Mouse (Mus musculus) stomach, embryonic 14.5 days (tissue): Measurements from ENCODE around the gene Mrrf. TPM values are rescaled to one million over a fixed set of nuclear protein-coding genes. Genes with fewer than 3 reads are reported as not detected.
"Not testable (repeated sequence)": the region's sequence is repeated elsewhere in the genome, so short reads cannot be mapped to it uniquely, and the experiment has no call there.

Experiments
- ATAC-seq: fragments of 200-750 bp; cut with Nextera tagmentation; 2 replicates; pipeline ENCODE4 v1.8.0; 2017; ENCODE audit warnings: low read depth, moderate TSS enrichment; ENCODE audit not compliant: insufficient number of reproducible peaks, insufficient read depth, low FRiP score
- H3K27ac ChIP-seq: fragments of 300-500 bp; sonication (generic); 2 replicates; pipeline ENCODE4 v1.5.1; 2014; ENCODE audit warnings: mild to moderate bottlenecking, low read length, moderate library complexity, mixed read lengths
- H3K27me3 ChIP-seq: fragments of 300-500 bp; sonication (generic); 2 replicates; pipeline ENCODE4 v1.6.1; 2014; ENCODE audit warnings: low read length, control low read depth, mixed read lengths; ENCODE audit not compliant: control insufficient read depth, insufficient read depth
- H3K36me3 ChIP-seq: fragments of 300-500 bp; sonication (generic); 2 replicates; pipeline ENCODE4 v1.6.1; 2014; ENCODE audit warnings: mild to moderate bottlenecking, control low read depth, low read length, moderate library complexity, mixed read lengths; ENCODE audit not compliant: control insufficient read depth, insufficient read depth
- H3K4me1 ChIP-seq: fragments of 300-500 bp; sonication (generic); 2 replicates; pipeline ENCODE4 v1.6.1; 2014; ENCODE audit warnings: low read length, control low read depth, mixed read lengths; ENCODE audit not compliant: control insufficient read depth, insufficient read depth
- H3K4me2 ChIP-seq: fragments of 300-500 bp; sonication (generic); replicated peaks from 2 replicates; pipeline ENCODE4 v1.6.1; 2014; ENCODE audit warnings: low read depth, low read length, control low read depth
- H3K4me3 ChIP-seq: fragments of 300-500 bp; sonication (generic); 2 replicates; pipeline ENCODE4 v1.5.1; 2014; ENCODE audit warnings: low read depth, low read length, control low read depth
- H3K9ac ChIP-seq: fragments of 300-500 bp; sonication (generic); replicated peaks from 2 replicates; pipeline ENCODE4 v1.6.1; 2014; ENCODE audit warnings: low read depth, mild to moderate bottlenecking, control low read depth, low read length, moderate library complexity, mixed read lengths
- H3K9me3 ChIP-seq: fragments of 300-500 bp; sonication (generic); 2 replicates; pipeline ENCODE4 v1.6.1; 2016; ENCODE audit warnings: low read depth, low read length, control low read depth; ENCODE audit not compliant: control insufficient read depth
- WGBS: fragments of 180-500 bp; shearing (Covaris S2); extraction: QIAGEN DNeasy Blood & Tissue Kit; methylation state at CpG from one replicate; pipeline ENCODE4 v1.1.7; 2014; 5-methylcytosine and 5-hydroxymethylcytosine counted together
- polyA plus RNA-seq: library from polyadenylated mRNA; unstranded; fragments of >200 nt; fragmentation: Nextera tagmentation; extraction: Ambion mirVana; gene quantifications from 2 replicates; pipeline ENCODE4 v1.2.1, GENCODE M21; 2014

Gene Mrrf
- polyA plus RNA-seq, 1 experiment from 2014 or later = 33.8 TPM

- no peak for ATAC-seq
- H3K27ac ChIP-seq = no peak overlapping the region
- no peaks in the 10 kb centered on the region for H3K27me3 ChIP-seq
- peaks cover 2% of the 10 kb centered on the region; the same call in 1 of the 2 replicates for H3K36me3 ChIP-seq
- no peak overlapping the region for H3K4me3 ChIP-seq
- no peak overlapping the region for H3K9ac ChIP-seq
- no peaks in the 10 kb centered on the region for H3K4me1 ChIP-seq
- 83% methylated on average over 4 of the region's 4 CpGs for WGBS
- no peaks in the 10 kb centered on the region for H3K9me3 ChIP-seq
- H3K4me2 ChIP-seq = no peak overlapping the region
Observed at GRCm38 (mm10) chr2:36159336-36159735, 23.1 kb downstream of the Mrrf start.

DNA sequence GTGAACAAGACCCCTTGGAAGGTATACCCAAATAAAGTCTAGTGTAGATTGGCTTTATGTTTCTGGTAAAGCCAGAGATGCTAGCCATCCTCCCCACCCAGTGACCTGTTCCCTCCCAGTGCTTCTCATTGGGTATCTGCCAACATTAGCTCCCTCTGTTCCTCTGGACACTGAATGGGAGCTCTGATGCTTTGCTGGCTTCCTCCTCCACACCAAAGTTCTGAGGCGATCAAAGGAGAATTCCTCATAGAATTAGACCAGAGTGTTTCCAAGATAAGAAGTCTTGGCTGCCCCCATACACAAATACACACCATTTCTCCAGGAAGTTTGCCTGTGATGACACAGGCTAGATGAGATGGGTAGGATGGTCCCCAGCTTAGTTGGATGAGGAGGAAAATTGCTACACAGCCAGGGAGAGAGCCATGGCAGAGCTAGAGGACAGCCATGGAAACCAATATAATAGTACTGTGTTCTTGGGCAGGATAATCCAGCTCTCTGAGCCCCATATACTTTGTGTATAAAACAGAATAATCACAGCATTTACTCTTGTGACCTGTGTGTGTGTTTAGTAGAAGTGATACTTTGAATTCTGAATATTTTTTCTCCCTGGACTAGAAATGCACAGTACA is 31.9 kb downstream of the Mrrf start:
- 73% methylated on average over 1 of the region's 1 CpGs for WGBS
- no peaks in the 10 kb centered on the region for H3K9me3 ChIP-seq
- H3K27me3 ChIP-seq = no peaks in the 10 kb centered on the region
- no peaks in the 10 kb centered on the region for H3K36me3 ChIP-seq
- no peak overlapping the region for H3K4me3 ChIP-seq
- no peak overlapping the region for H3K4me2 ChIP-seq
- no peak overlapping the region for H3K27ac ChIP-seq
- ATAC-seq = no peak
- H3K4me1 ChIP-seq = no peaks in the 10 kb centered on the region; the same call in 1 of the 2 replicates
- no peak overlapping the region for H3K9ac ChIP-seq

- no peaks in the 10 kb centered on the region for H3K36me3 ChIP-seq
- no peaks in the 10 kb centered on the region for H3K9me3 ChIP-seq
- no peak overlapping the region for H3K4me3 ChIP-seq
- no peak overlapping the region for H3K9ac ChIP-seq
- H3K4me1 ChIP-seq = no peaks in the 10 kb centered on the region; the same call in 1 of the 2 replicates
- H3K4me2 ChIP-seq = no peak overlapping the region
- ATAC-seq = no peak
- H3K27ac ChIP-seq = no peak overlapping the region
- WGBS = 87% methylated on average over 4 of the region's 4 CpGs
- no peaks in the 10 kb centered on the region for H3K27me3 ChIP-seq
Observed at GRCm38 (mm10) chr2:36169176-36169575, 33.0 kb downstream of the Mrrf start.

- Histone ChIP-seq H3K27ac (no peak overlapping the region), H3K27me3 (no peaks in the 10 kb centered on the region), H3K4me2 (no peak overlapping the region), H3K4me1 (no peaks in the 10 kb centered on the region; the same call in 1 of the 2 replicates), H3K36me3 (no peaks in the 10 kb centered on the region; the same call in 1 of the 2 replicates), H3K9me3 (no peaks in the 10 kb centered on the region), H3K4me3 (no peak overlapping the region), H3K9ac (no peak overlapping the region)
- 52% methylated on average over 4 of the region's 4 CpGs for WGBS
- ATAC-seq = no peak
Observed at GRCm38 (mm10) chr2:36172136-36172535, 35.9 kb downstream of the Mrrf start.

GRCm38 (mm10) chr2:36172574-36172973 is 36.4 kb downstream of the Mrrf start:
- WGBS = 84% methylated on average over 3 of the region's 3 CpGs

GRCm38 (mm10) chr2:36179487-36179886 is 43.3 kb downstream of the Mrrf start:
- H3K27me3 ChIP-seq = no peaks in the 10 kb centered on the region
- H3K4me3 ChIP-seq = no peak overlapping the region
- no peak for ATAC-seq
- H3K4me1 ChIP-seq = peaks cover 3% of the 10 kb centered on the region; the same call in 1 of the 2 replicates
- 56% methylated on average over 3 of the region's 3 CpGs for WGBS
- H3K9ac ChIP-seq = no peak overlapping the region
- peaks cover 13% of the 10 kb centered on the region; the same call in 1 of the 2 replicates for H3K36me3 ChIP-seq
- no peak overlapping the region for H3K27ac ChIP-seq
- H3K4me2 ChIP-seq = no peak overlapping the region
- no peaks in the 10 kb centered on the region for H3K9me3 ChIP-seq

More at GRCm38 (mm10) chr2:36172574-36172973, 36.4 kb downstream of the Mrrf start:
- Histone ChIP-seq H3K4me2 (no peak overlapping the region), H3K27ac (no peak overlapping the region), H3K27me3 (no peaks in the 10 kb centered on the region), H3K4me3 (no peak overlapping the region), H3K9ac (no peak overlapping the region), H3K36me3 (peaks cover 3% of the 10 kb centered on the region; the same call in 1 of the 2 replicates), H3K4me1 (no peaks in the 10 kb centered on the region; the same call in 1 of the 2 replicates), H3K9me3 (no peaks in the 10 kb centered on the region)
- no peak for ATAC-seq

- H3K4me2 ChIP-seq, H3K9me3 ChIP-seq, H3K4me3 ChIP-seq, H3K27me3 ChIP-seq, ATAC-seq, H3K4me1 ChIP-seq, H3K9ac ChIP-seq, H3K27ac ChIP-seq: not testable (repeated sequence)
- peaks cover 13% of the 10 kb centered on the region; the same call in 1 of the 2 replicates for H3K36me3 ChIP-seq
- 80% methylated on average over 4 of the region's 4 CpGs for WGBS
Observed at GRCm38 (mm10) chr2:36181587-36182368, 45.6 kb downstream of the Mrrf start.

- peaks cover 10% of the 10 kb centered on the region; the same call in 1 of the 2 replicates for H3K36me3 ChIP-seq
- H3K27ac ChIP-seq = no peak overlapping the region; the same call in 1 of the 2 replicates
- H3K4me3 ChIP-seq = no peak overlapping the region
- H3K4me2 ChIP-seq = no peak overlapping the region
- peaks cover 3% of the 10 kb centered on the region; the same call in 1 of the 2 replicates for H3K4me1 ChIP-seq
- no peak for ATAC-seq
- no peak overlapping the region for H3K9ac ChIP-seq
- H3K9me3 ChIP-seq = no peaks in the 10 kb centered on the region
- no peaks in the 10 kb centered on the region for H3K27me3 ChIP-seq
- WGBS = 50% methylated on average over 2 of the region's 2 CpGs
Observed at GRCm38 (mm10) chr2:36183278-36183677, 47.1 kb downstream of the Mrrf start.
